Mouse (Mus musculus) layer of hippocampus, adult 9-10 months (tissue): ENCODE measurements around the gene Nasp.
"Not testable (repeated sequence)": the region's sequence is repeated elsewhere in the genome, so short reads cannot be mapped to it uniquely, and the experiment has no call there.

Source experiments
- DNase-seq: peaks from one replicate; pipeline ENCODE4 v3.0.0; 2022; ENCODE audit warnings: low spot score

Nasp gene

DNA sequence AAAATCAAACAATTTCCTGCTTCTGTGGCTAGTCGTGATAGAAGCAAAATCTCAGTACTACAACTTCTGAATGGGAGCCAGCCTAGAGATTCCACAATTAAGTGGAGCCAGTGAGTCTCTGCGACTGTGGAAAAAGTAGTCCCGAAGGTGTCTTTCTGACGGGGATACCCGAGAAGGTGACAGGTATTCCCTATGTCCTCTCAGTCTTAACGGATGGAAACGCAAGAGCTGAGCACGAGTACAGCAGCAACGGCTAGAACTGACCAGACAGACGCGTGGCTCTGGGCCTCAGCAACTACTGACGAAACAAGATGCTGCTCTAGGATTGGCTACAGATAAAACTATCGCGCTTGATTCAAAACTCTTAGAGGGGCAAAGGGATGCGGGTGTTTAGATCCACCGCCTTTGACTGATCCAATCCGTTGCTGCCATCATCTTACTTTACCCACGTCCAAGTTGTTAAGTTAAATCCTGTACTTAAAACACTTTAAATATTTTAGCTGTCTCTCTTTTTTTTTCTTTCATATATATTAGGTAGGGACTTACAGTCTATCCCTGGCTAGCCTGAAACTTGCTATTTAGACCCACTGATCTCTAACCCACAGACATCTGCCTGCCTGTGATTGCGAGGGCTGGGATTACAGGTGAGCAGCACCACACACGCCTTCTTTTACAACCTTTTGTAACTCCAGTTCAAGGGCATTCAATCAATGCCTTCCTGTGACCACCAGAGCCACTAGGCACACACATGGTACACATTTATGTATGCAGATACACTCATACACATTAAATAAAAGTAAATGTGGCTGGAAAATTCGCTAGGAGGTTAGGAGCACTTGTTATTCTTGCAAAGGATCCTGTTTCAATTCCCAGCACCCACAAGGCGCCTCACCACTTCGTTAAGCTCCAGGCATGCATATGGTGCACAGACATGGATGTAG is at the start of gene Nasp:
Gene Nasp (minus strand): TSS at position 220 of the 941 bp plus-strand sequence.
- DNase-seq = peak; percentile 87

GRCm38 (mm10) chr4:116676027-116676426 is 48.3 kb upstream of the Nasp start:
- no peak for DNase-seq

GRCm38 (mm10) chr4:116674761-116675160 is 47.0 kb upstream of the Nasp start:
- DNase-seq = not testable (repeated sequence)

- DNase-seq = no peak
These were observed 45.0 kb upstream of the Nasp start for GRCm38 (mm10) chr4:116672785-116673184.

GRCm38 (mm10) chr4:116669291-116669690 is 41.5 kb upstream of the Nasp start:
- no peak for DNase-seq

- no peak for DNase-seq
These were observed 40.4 kb upstream of the Nasp start for GRCm38 (mm10) chr4:116668145-116668544.

DNA sequence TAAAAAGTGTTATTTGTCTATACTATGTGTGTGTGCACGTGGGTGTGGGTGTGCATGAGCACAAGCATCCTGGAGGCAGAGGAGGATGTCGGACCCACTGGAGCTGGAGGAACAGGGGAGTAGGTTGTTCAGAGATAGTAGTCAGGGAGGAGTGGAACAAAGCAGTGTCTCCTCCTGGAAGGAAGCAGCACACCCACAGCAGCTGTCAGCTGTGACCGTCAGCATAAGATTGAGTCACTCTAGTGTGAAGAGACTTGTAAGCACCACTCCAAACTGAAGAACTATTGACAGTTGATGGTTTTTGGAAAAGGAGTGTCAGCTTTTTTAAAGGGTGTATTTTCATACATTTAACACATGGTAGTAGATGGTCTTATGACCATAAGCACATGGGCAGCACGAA is 38.9 kb upstream of the Nasp start:
- no peak for DNase-seq

GRCm38 (mm10) chr4:116661998-116662397 is 34.3 kb upstream of the Nasp start:
- DNase-seq = no peak

DNA sequence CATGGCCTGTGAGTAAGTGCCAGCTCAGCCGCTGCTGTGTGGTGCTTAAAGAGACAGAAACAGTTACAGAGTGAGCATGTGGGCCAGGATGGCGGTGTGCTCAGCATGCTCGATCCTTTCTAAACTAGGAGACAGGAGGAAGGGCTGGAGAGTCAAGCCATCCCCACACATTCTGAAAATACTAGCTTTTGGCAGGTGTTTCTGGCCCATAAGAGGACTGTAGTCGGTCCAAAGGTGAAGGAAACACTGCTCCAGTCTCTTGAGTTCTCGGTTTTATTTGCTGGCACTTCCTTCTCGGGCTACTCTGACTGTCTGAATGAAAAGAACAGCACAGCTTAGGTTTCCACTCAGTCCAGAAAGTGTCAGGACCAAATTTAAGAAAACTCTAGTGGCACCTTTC is 33.1 kb upstream of the Nasp start:
- no peak for DNase-seq

DNA sequence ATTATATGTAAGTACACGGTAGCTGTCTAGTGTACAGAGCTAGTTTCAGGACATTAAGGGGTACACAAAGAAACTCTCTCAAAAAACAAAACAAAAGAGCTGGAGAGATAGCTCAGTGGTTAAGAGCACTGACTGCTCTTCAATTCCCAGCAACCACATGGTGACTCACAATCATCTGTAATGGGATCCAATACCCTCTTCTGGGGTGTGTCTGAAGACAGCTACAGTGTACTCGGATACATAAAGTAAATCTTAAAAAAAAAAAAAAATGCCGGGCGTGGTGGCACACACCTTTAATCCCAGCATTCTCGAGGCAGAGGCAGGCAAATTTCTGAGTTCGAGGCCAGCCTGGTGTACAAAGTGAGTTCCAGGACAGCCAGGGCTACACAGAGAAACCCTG is 32.2 kb upstream of the Nasp start:
- not testable (repeated sequence) for DNase-seq

- DNase-seq = no peak
These were observed 31.7 kb upstream of the Nasp start for GRCm38 (mm10) chr4:116659474-116659873.

DNA sequence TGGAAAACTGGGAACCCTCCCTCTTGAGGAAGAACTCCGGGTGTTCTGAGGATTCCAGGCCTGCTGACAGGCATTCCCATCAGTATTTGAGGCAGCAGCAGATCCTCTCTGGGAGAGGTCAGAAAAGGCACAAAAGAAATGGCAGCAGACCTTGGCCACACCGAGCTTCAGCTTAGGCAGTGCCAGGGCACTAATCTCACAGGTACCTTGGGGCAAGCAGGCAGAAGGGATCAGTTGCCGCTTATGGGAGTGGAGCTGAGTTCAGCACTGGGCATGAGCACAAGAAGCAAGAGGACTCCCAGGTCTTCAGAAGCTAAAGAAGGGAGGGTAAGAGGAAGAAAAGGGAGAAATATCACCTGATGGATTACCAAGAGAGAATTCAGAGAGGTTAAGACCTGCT is 30.2 kb upstream of the Nasp start:
- no peak for DNase-seq

GRCm38 (mm10) chr4:116655658-116656057 is 27.9 kb upstream of the Nasp start:
- no peak for DNase-seq

- no peak for DNase-seq
These were observed 27.4 kb upstream of the Nasp start for GRCm38 (mm10) chr4:116655100-116655499.

GRCm38 (mm10) chr4:116653228-116653627 is 25.5 kb upstream of the Nasp start:
- DNase-seq = no peak

GRCm38 (mm10) chr4:116651797-116652135 is 24.0 kb upstream of the Nasp start:
- no peak for DNase-seq

GRCm38 (mm10) chr4:116650924-116651796 is 23.4 kb upstream of the Nasp start, which contains the start of gene Akr1a1:
Akr1a1 (minus strand) TSS chr4:116651680.
- DNase-seq = peak; percentile 91

- DNase-seq = no peak
These were observed 22.6 kb upstream of the Nasp start for GRCm38 (mm10) chr4:116650365-116650764.

DNA sequence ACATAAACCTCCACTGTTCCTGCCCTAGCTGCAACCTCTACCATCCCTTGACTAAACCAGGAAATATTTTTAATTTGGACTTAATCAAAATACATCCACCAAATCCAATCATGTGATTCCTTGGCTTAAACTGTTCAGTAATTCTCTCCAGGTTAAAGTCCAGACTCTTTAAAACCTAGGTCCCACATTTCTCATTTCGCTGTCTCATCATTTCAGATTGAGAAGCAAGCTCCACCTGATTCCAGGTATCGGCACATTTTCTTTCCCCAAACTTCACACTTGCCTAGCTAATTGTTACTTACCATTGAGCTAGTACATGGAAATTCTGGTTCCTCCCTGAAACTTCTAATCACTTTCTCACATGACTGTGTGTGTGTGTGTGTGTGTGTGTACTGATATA is 21.7 kb upstream of the Nasp start:
- no peak for DNase-seq

- no peak for DNase-seq
These were observed 17.9 kb upstream of the Nasp start for GRCm38 (mm10) chr4:116645624-116646023.

DNA sequence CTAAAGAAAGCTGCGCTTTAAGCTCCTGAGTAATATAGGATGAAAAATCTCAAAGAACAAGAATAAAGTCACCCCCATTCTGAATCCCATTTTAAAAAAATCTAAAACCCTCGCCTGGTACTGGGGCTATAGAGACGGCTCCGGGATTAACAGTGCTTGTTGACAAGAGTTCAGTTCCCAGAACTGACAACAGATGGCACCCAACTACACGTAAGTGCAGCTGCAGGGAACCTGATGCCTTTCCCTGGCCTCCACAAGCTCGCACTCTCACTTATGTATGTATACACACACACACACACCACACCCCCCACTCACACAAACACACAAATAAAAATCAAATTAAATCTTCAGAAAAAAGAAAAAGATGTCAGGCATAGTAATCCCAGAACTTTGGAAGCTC is 16.6 kb upstream of the Nasp start:
- no peak for DNase-seq

- DNase-seq = no peak
These were observed 14.3 kb upstream of the Nasp start for GRCm38 (mm10) chr4:116642071-116642470.

DNA sequence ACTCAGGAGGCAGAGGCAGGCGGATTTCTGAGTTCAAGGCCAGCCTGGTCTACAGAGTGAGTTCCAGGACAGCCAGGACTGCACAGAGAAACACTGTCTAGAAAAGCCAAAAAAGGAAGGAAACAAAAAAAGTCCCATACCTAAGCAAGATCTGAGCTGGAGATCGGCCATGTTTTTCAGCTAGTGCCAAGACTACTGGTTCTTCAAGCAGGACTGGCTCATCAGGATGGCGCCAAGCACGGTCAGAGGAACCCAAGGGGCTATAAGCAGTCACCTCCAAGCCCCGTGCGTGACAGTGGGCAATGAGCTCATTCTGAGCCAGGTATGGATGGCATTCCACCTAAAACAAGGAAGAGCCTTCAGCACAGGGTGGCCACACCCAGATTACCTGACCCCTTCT is 11.1 kb upstream of the Nasp start:
- no peak for DNase-seq
